Mouse (Mus musculus) MEL (cell line): ENCODE measurements around the gene Gm8922. TPM values are rescaled to one million over a fixed set of nuclear protein-coding genes. Genes with fewer than 3 reads are reported as not detected.
"Not testable (repeated sequence)": the region's sequence is repeated elsewhere in the genome, so short reads cannot be mapped to it uniquely, and the experiment has no call there.

Experiments
- DNase-seq: peaks from one replicate; pipeline ENCODE4 v3.0.0; 2011; ENCODE audit warnings: low read depth, low spot score
- H3K27ac ChIP-seq: 2 replicates; pipeline ENCODE4 v1.5.1; 2012; ENCODE audit warnings: low read depth, mild to moderate bottlenecking, control low read depth, low read length, moderate library complexity; ENCODE audit not compliant: control insufficient read depth
- H3K27me3 ChIP-seq, 2 experiments: fragments of 150-350 bp in 1 of 2; sonication (generic) in 1 of 2; 2 replicates each; pipeline ENCODE4 v1.6.1; 2012; ENCODE audit warnings: low read length in 2 of 2, mild to moderate bottlenecking in 2 of 2, improper control_type of control experiment in 1 of 2, moderate library complexity in 1 of 2; ENCODE audit not compliant: insufficient read depth in 2 of 2, control insufficient read depth in 1 of 2
- H3K36me3 ChIP-seq, 2 experiments: 2 replicates each; pipeline ENCODE4 v1.6.1; 2012 to 2014; ENCODE audit warnings: low read length in 2 of 2, improper control_type of control experiment in 1 of 2, inconsistent platforms in 1 of 2, mild to moderate bottlenecking in 1 of 2; ENCODE audit not compliant: insufficient read depth in 2 of 2, control insufficient read depth in 1 of 2
- H3K4me1 ChIP-seq, 2 experiments: fragments of 150-350 bp in 1 of 2; sonication (generic) in 1 of 2; 2 replicates each; pipeline ENCODE4 v1.6.1; 2012; ENCODE audit warnings: low read length in 2 of 2, improper control_type of control experiment in 1 of 2, mild to moderate bottlenecking in 1 of 2; ENCODE audit not compliant: insufficient read depth in 2 of 2, control insufficient read depth in 1 of 2
- H3K4me3 ChIP-seq, 2 experiments: fragments of 150-350 bp in 1 of 2; sonication (generic) in 1 of 2; 2 replicates each; pipeline ENCODE4 v1.5.1; 2012; ENCODE audit warnings: low read depth in 2 of 2, low read length in 2 of 2, mild to moderate bottlenecking in 2 of 2, moderate library complexity in 2 of 2, control low read depth in 1 of 2, improper control_type of control experiment in 1 of 2; ENCODE audit not compliant: control insufficient read depth in 1 of 2, insufficient read depth in 1 of 2
- H3K79me2 ChIP-seq: 2 replicates; pipeline ENCODE4 v1.6.1; 2012; ENCODE audit warnings: mild to moderate bottlenecking, low read length, moderate library complexity; ENCODE audit not compliant: control insufficient read depth, poor library complexity, insufficient read depth
- H3K9ac ChIP-seq: 2 replicates; pipeline ENCODE4 v1.6.1; 2012; ENCODE audit warnings: low read depth, mild to moderate bottlenecking, control low read depth, low read length, moderate library complexity; ENCODE audit not compliant: control insufficient read depth, poor library complexity, severe bottlenecking
- H3K9me3 ChIP-seq: fragments of 150-350 bp; sonication (generic); replicated peaks from 2 replicates; pipeline ENCODE4 v1.6.1; 2012; ENCODE audit warnings: mild to moderate bottlenecking, low read length, improper control_type of control experiment, moderate library complexity; ENCODE audit not compliant: insufficient read depth
- polyA plus RNA-seq, 2 experiments: library from polyadenylated mRNA; stranded (reverse) in 1 of 2; unstranded in 1 of 2; fragments of >175 nt in 1 of 2; fragments of >200 nt in 1 of 2; gene quantifications; 2 replicates each; pipeline versions ENCODE4 v1.2.1 to v1.2.4; 2012; ENCODE audit warnings: low replicate concordance in 2 of 2, low read depth in 1 of 2; ENCODE audit not compliant: insufficient read length in 2 of 2, insufficient read depth in 1 of 2, missing spikeins in 1 of 2
- total RNA-seq: library from RNA; depleted of rRNA; stranded (reverse); fragments of 300-350 nt; gene quantifications from 2 replicates; pipeline ENCODE4 v1.2.3, GENCODE M21; 2012; rRNA removed

The Gm8922 gene
- total RNA-seq = not detected in 2 replicates
- not detected for polyA plus RNA-seq

DNA sequence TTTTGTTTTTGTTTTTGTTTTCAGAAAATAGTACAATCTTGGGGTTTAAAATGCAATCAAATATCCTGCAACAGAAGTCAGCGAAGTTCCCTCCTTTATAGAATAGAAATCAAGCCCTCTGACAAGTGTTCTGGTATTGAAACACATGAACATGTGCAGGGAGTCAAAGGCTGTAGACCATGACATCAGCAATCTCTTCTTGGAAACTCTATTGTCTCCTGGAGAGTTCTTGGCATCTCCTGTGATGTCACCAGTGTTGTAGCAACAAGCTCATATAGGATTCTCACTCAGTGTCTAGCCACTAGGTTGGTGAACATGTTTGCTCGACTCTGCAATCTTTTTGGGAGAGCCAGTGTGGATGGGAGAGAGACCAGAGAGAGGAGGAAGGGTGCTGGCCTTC lies at the start of gene Gm8922:
Gm8922 (plus strand) TSS at position 301 of the 400 bp plus-strand sequence.
- not testable (repeated sequence) for DNase-seq, H3K9ac ChIP-seq, H3K79me2 ChIP-seq, H3K9me3 ChIP-seq, H3K27ac ChIP-seq, H3K27me3 ChIP-seq, H3K36me3 ChIP-seq, H3K4me1 ChIP-seq, H3K4me3 ChIP-seq

Other genes with a start within 250 kb of the Gm8922 start
- gene Gm8906, start 179.3 kb upstream of the Gm8922 start, total RNA-seq = not detected in 2 replicates
- not detected for gene Gm8906, start 179.3 kb upstream of the Gm8922 start, polyA plus RNA-seq
- not detected in 2 replicates for gene Gm6460, start 87.0 kb upstream of the Gm8922 start, total RNA-seq
- gene Gm6460, start 87.0 kb upstream of the Gm8922 start, polyA plus RNA-seq = not detected
- not detected in 2 replicates for gene Gm8926, start 88.6 kb downstream of the Gm8922 start, total RNA-seq
- not detected for gene Gm8926, start 88.6 kb downstream of the Gm8922 start, polyA plus RNA-seq
- not detected in 2 replicates for gene Gm6465, start 163.6 kb downstream of the Gm8922 start, total RNA-seq
- not detected for gene Gm6465, start 163.6 kb downstream of the Gm8922 start, polyA plus RNA-seq
- not detected in 2 replicates for gene 4933402N22Rik, start 236.1 kb downstream of the Gm8922 start, total RNA-seq
- not detected for gene 4933402N22Rik, start 236.1 kb downstream of the Gm8922 start, polyA plus RNA-seq